Comparison of ENCODE assay signal across 8 mouse cellular contexts in genomic region chr2:150910295-150910881, GRCm38 (mm10). TPM values are rescaled to one million over a fixed set of nuclear protein-coding genes. Genes with fewer than 3 reads are reported as not detected.
DNase-seq lines count a peak whose midpoint lies in the region; ATAC-seq and TF ChIP-seq lines count a peak whose summit lies in the region.

No protein-coding gene starts in this region.

- WGBS in hindbrain, postnatal 0 days: 43% methylated on average over 7 of the region's 10 CpGs
- WGBS in midbrain, postnatal 0 days: 46% methylated on average over 8 of the region's 10 CpGs

- no peak for TF ChIP-seq CTCF in layer of hippocampus, adult 2 months (conservative IDR thresholded peaks at IDR 0.05)
- TF ChIP-seq CTCF in bone marrow macrophage, adult 2 months (IDR thresholded peaks at IDR 0.05; ENCODE audit: low read depth, low read length): no peak
- TF ChIP-seq CTCF in hindbrain, postnatal 0 days (IDR thresholded peaks at IDR 0.05; ENCODE audit: low read depth): no peak
- no peak for TF ChIP-seq CTCF in midbrain, postnatal 0 days (IDR thresholded peaks at IDR 0.05)

- no peaks in the 10 kb centered on the region for H3K36me3 ChIP-seq in hindbrain, postnatal 0 days (ENCODE audit: insufficient read depth, low read length)
- no peaks in the 10 kb centered on the region for H3K36me3 ChIP-seq in midbrain, postnatal 0 days (ENCODE audit: insufficient read depth, low read length)

- H3K9ac ChIP-seq in hindbrain, postnatal 0 days (replicated peaks; ENCODE audit: low read length): peak overlapping the region; percentile 45; the same call in 1 of the 2 replicates
- H3K9ac ChIP-seq in midbrain, postnatal 0 days (replicated peaks; ENCODE audit: low read length, poor library complexity, severe bottlenecking): no peak overlapping the region; the same call in 1 of the 2 replicates

- no peak for DNase-seq in layer of hippocampus, adult 2 months (ENCODE audit: low spot score in 2 of 2)
- DNase-seq in layer of hippocampus, postnatal 10 days (ENCODE audit: low spot score in 2 of 2): no peak
- no peak for DNase-seq in hindbrain, postnatal 0 days (ENCODE audit: low spot score)
- DNase-seq in midbrain, postnatal 0 days (ENCODE audit: low spot score): no peak
- no peak for DNase-seq in adrenal gland, adult 8-10 months
- no peak for DNase-seq in frontal cortex, postnatal 25 days (ENCODE audit: low spot score in 2 of 2)
- no peak for DNase-seq in natural killer cell, adult 2 months (ENCODE audit: low spot score in 2 of 2)

- H3K4me2 ChIP-seq in hindbrain, postnatal 0 days (ENCODE audit: low read depth, low read length): peak overlapping the region; percentile 63
- peak overlapping the region; percentile 47 for H3K4me2 ChIP-seq in midbrain, postnatal 0 days (ENCODE audit: low read depth, low read length, poor library complexity, severe bottlenecking)

- H3K4me1 ChIP-seq in bone marrow macrophage, adult 2 months (ENCODE audit: control insufficient read depth, insufficient read depth, low read length): peaks cover 14% of the 10 kb centered on the region
- 0 out of 2 replicates have a peak, but pooled peaks cover 6% of the 10 kb centered on the region for H3K4me1 ChIP-seq in hindbrain, postnatal 0 days (ENCODE audit: insufficient read depth, low read length)
- H3K4me1 ChIP-seq in midbrain, postnatal 0 days (ENCODE audit: insufficient read depth, low read length): no peaks in the 10 kb centered on the region

- no peak for ATAC-seq in hindbrain, postnatal 0 days
- ATAC-seq in midbrain, postnatal 0 days (ENCODE audit: low FRiP score): no peak

- no peaks in the 10 kb centered on the region; the same call in 1 of the 2 replicates for H3K27me3 ChIP-seq in hindbrain, postnatal 0 days (ENCODE audit: insufficient read depth, low read length)
- H3K27me3 ChIP-seq in midbrain, postnatal 0 days (ENCODE audit: insufficient read depth, low read length): no peaks in the 10 kb centered on the region

- H3K9me3 ChIP-seq in hindbrain, postnatal 0 days (ENCODE audit: low read length): no peaks in the 10 kb centered on the region
- H3K9me3 ChIP-seq in midbrain, postnatal 0 days (ENCODE audit: low read length): no peaks in the 10 kb centered on the region

- peak overlapping the region; percentile 65 for H3K4me3 ChIP-seq in layer of hippocampus, adult 2 months
- peak overlapping the region; percentile 94 for H3K4me3 ChIP-seq in bone marrow macrophage, adult 2 months (ENCODE audit: insufficient read depth, low read length)
- H3K4me3 ChIP-seq in hindbrain, postnatal 0 days (ENCODE audit: low read length): peak overlapping the region; percentile 75
- H3K4me3 ChIP-seq in midbrain, postnatal 0 days (ENCODE audit: low read depth, low read length): peak overlapping the region; percentile 66

- TF ChIP-seq POLR2A in bone marrow macrophage, adult 2 months (IDR thresholded peaks at IDR 0.05; ENCODE audit: borderline replicate concordance, low read depth, low read length): no peak

- no peak overlapping the region for H3K27ac ChIP-seq in layer of hippocampus, adult 2 months
- peak overlapping the region; percentile 82 for H3K27ac ChIP-seq in bone marrow macrophage, adult 2 months (ENCODE audit: insufficient read depth, low read depth, low read length)
- H3K27ac ChIP-seq in hindbrain, postnatal 0 days: no peak overlapping the region
- no peak overlapping the region for H3K27ac ChIP-seq in midbrain, postnatal 0 days (ENCODE audit: low read depth, low read length)

RNA-seq across cellular contexts. Expression of gene Gins1, which starts 5.2 kb away (rescaled TPM):
- total RNA-seq in layer of hippocampus, adult 2 months (2021): 1 to 10 TPM; 1.0 to 2.0 TPM
- total RNA-seq in layer of hippocampus, postnatal 10 days (2021): 1 to 10 TPM; 3.7 to 5.4 TPM
- 13.4 and 16.9 TPM in 2 replicates for polyA plus RNA-seq in bone marrow macrophage, adult 2 months (2012; ENCODE audit: insufficient read depth, insufficient read length, missing spikeins)
- total RNA-seq in hindbrain, postnatal 0 days (2014; rRNA removed): 5.4 and 8.6 TPM in 2 replicates
- 12.7 and 14.9 TPM in 2 replicates for polyA plus RNA-seq in hindbrain, postnatal 0 days (2015; fragmentation: Nextera tagmentation; extraction: Ambion mirVana)
- 4.2 and 5.7 TPM in 2 replicates for total RNA-seq in midbrain, postnatal 0 days (2014; rRNA removed)
- polyA plus RNA-seq in midbrain, postnatal 0 days (2015; fragmentation: Nextera tagmentation; extraction: Ambion mirVana): 7.1 and 7.8 TPM in 2 replicates
- 1 to 10 TPM; 2.4 to 2.7 (median 2.6) TPM for total RNA-seq in adrenal gland, adult 8-10 months (2022)

RNA-seq across cellular contexts. Expression of gene Abhd12, which starts 5.8 kb away (rescaled TPM):
- 100 to 1,000 TPM; 314 to 317 TPM for total RNA-seq in layer of hippocampus, adult 2 months (2021)
- total RNA-seq in layer of hippocampus, postnatal 10 days (2021): 100 to 1,000 TPM; 173 to 184 TPM
- 405 and 430 TPM in 2 replicates for polyA plus RNA-seq in bone marrow macrophage, adult 2 months (2012; ENCODE audit: insufficient read depth, insufficient read length, missing spikeins)
- 158 and 167 TPM in 2 replicates for total RNA-seq in hindbrain, postnatal 0 days (2014; rRNA removed)
- polyA plus RNA-seq in hindbrain, postnatal 0 days (2015; fragmentation: Nextera tagmentation; extraction: Ambion mirVana): 161 and 164 TPM in 2 replicates
- total RNA-seq in midbrain, postnatal 0 days (2014; rRNA removed): 156 and 167 TPM in 2 replicates
- polyA plus RNA-seq in midbrain, postnatal 0 days (2015; fragmentation: Nextera tagmentation; extraction: Ambion mirVana): 144 and 156 TPM in 2 replicates
- total RNA-seq in adrenal gland, adult 8-10 months (2022): 100 to 1,000 TPM in 1 of 4 experiments, 10 to 100 TPM in 3; 76.1 to 111 (median 90.2) TPM
